Mouse (Mus musculus): Measurements from ENCODE around the gene Fggy. TPM values are rescaled to one million over a fixed set of nuclear protein-coding genes. Genes with fewer than 3 reads are reported as not detected.
A peak's percentile ranks its signal among the peaks of the same experiment; 100 is the strongest.

Gene Fggy
- total RNA-seq, 4 experiments from 2014 or later = 8.5 to 16.5 (median 12.4) TPM

GRCm38 (mm10) chr4:95723615-95724014 is 166.3 kb downstream of the Fggy start:
- no peak for DNase-seq (ENCODE audit: low spot score in 2 of 2)

GRCm38 (mm10) chr4:95726361-95726760 is 169.1 kb downstream of the Fggy start:
- no peak for DNase-seq (ENCODE audit: low spot score in 2 of 2)

- DNase-seq (ENCODE audit: low spot score in 2 of 2) = no peak
Measured at GRCm38 (mm10) chr4:95729142-95729826, 172.0 kb downstream of the Fggy start.

GRCm38 (mm10) chr4:95731110-95731509 is 173.8 kb downstream of the Fggy start:
- DNase-seq (ENCODE audit: low spot score in 2 of 2) = no peak

GRCm38 (mm10) chr4:95733397-95734249 is 176.3 kb downstream of the Fggy start:
- no peak for DNase-seq (ENCODE audit: low spot score in 2 of 2)

- DNase-seq (ENCODE audit: low spot score in 2 of 2) = no peak
Measured at GRCm38 (mm10) chr4:95735967-95736366, 178.7 kb downstream of the Fggy start.

- DNase-seq (ENCODE audit: low spot score in 2 of 2) = no peak
Measured at GRCm38 (mm10) chr4:95736674-95737073, 179.4 kb downstream of the Fggy start.

GRCm38 (mm10) chr4:95738179-95738578 is 180.9 kb downstream of the Fggy start:
- no peak for DNase-seq (ENCODE audit: low spot score in 2 of 2)

GRCm38 (mm10) chr4:95738725-95739124 is 181.4 kb downstream of the Fggy start:
- DNase-seq (ENCODE audit: low spot score in 2 of 2) = no peak

- no peak for DNase-seq (ENCODE audit: low spot score in 2 of 2)
Measured at GRCm38 (mm10) chr4:95741115-95741734, 183.9 kb downstream of the Fggy start.

- peak in 1 of 2 experiments; percentile 6 for DNase-seq (ENCODE audit: low spot score in 2 of 2)
Measured at GRCm38 (mm10) chr4:95742986-95743385, 185.7 kb downstream of the Fggy start.

GRCm38 (mm10) chr4:95746954-95747353 is 189.6 kb downstream of the Fggy start:
- DNase-seq (ENCODE audit: low spot score in 2 of 2) = no peak

GRCm38 (mm10) chr4:95747415-95748202 is 190.3 kb downstream of the Fggy start:
- no peak for DNase-seq (ENCODE audit: low spot score in 2 of 2)

GRCm38 (mm10) chr4:95750186-95750585 is 192.9 kb downstream of the Fggy start:
- no peak for DNase-seq (ENCODE audit: low spot score in 2 of 2)

GRCm38 (mm10) chr4:95752538-95753188 is 195.4 kb downstream of the Fggy start:
- DNase-seq (ENCODE audit: low spot score in 2 of 2) = no peak

GRCm38 (mm10) chr4:95759027-95759731 is 201.9 kb downstream of the Fggy start:
- DNase-seq (ENCODE audit: low spot score in 2 of 2) = no peak

GRCm38 (mm10) chr4:95765359-95765758 is 208.1 kb downstream of the Fggy start:
- DNase-seq (ENCODE audit: low spot score in 2 of 2) = no peak

- no peak for DNase-seq (ENCODE audit: low spot score in 2 of 2)
Measured at GRCm38 (mm10) chr4:95770469-95770868, 213.2 kb downstream of the Fggy start.

GRCm38 (mm10) chr4:95771542-95771941 is 214.2 kb downstream of the Fggy start:
- DNase-seq (ENCODE audit: low spot score in 2 of 2) = no peak

- no peak for DNase-seq (ENCODE audit: low spot score in 2 of 2)
Measured at GRCm38 (mm10) chr4:95771945-95772344, 214.6 kb downstream of the Fggy start.
